Comparison of ENCODE assay signal across 8 mouse cellular contexts in the genomic region with DNA sequence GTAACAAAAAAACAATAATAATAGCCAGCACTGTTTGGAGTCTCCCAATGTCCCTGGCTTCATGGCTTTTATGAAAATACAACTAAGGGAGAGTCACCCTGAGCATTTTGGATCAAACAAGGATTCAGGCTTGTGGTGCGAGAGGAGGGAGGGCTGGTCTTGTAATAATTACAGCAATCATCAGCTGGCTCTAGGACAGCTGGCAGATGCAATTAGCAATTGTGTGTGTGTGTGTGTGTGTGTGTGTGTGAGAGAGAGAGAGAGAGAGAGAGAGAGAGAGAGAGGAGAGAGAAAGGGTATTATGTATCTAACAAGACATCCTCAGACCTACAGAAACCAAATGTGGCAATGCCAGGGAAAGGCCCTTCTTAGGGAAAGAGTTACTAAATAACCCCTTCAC. TPM values are rescaled to one million over a fixed set of nuclear protein-coding genes. Genes with fewer than 3 reads are reported as not detected.
DNase-seq lines count a peak whose midpoint lies in the region; ATAC-seq and TF ChIP-seq lines count a peak whose summit lies in the region.

No protein-coding gene starts in this region.

- WGBS in liver, adult 2 months = 35% methylated on average over 1 of the region's 1 CpGs
- WGBS in forebrain, embryonic 14.5 days = 30% methylated on average over 1 of the region's 1 CpGs
- 54% methylated on average over 1 of the region's 1 CpGs for WGBS in limb, embryonic 14.5 days

- H3K4me2 ChIP-seq in forebrain, embryonic 14.5 days (ENCODE audit: low read length) = peak overlapping the region; percentile 79
- peak overlapping the region; percentile 83 for H3K4me2 ChIP-seq in limb, embryonic 14.5 days (replicated peaks; ENCODE audit: low read depth, low read length, severe bottlenecking)

- H3K4me1 ChIP-seq in liver, adult 2 months (ENCODE audit: control insufficient read depth, insufficient read depth, low read length) = peaks cover 4% of the 10 kb centered on the region
- H3K4me1 ChIP-seq in forebrain, embryonic 14.5 days (ENCODE audit: control insufficient read depth, insufficient read depth, low read length) = peaks cover 15% of the 10 kb centered on the region
- peaks cover 25% of the 10 kb centered on the region for H3K4me1 ChIP-seq in limb, embryonic 14.5 days (ENCODE audit: control insufficient read depth, insufficient read depth, low read length)

- H3K9ac ChIP-seq in liver, adult 2 months (ENCODE audit: low read depth, low read length) = 0 out of 2 replicates have a peak overlapping the region, but pooled peaks have one; percentile 19
- H3K9ac ChIP-seq in forebrain, embryonic 14.5 days (ENCODE audit: low read length) = peak overlapping the region; percentile 91; the same call in 1 of the 2 replicates
- H3K9ac ChIP-seq in limb, embryonic 14.5 days (ENCODE audit: low read depth, low read length, severe bottlenecking) = no peak overlapping the region

- no peak overlapping the region for H3K27ac ChIP-seq in liver, adult 2 months (replicated peaks; ENCODE audit: insufficient read depth, low read depth, low read length)
- no peak overlapping the region for H3K27ac ChIP-seq in forebrain, embryonic 14.5 days (ENCODE audit: low read depth, low read length)
- H3K27ac ChIP-seq in limb, embryonic 14.5 days (replicated peaks; ENCODE audit: low read depth, low read length) = no peak overlapping the region

- DNase-seq in liver, adult 2 months (ENCODE audit: extremely low read depth, low read depth, low spot score) = no peak
- no peak for DNase-seq in liver
- peak; percentile 69 for DNase-seq in forebrain, embryonic 14.5 days (ENCODE audit: low spot score)
- no peak for DNase-seq in limb, embryonic 14.5 days (ENCODE audit: low spot score)
- DNase-seq in retina, postnatal 1 day = peak; percentile 74
- DNase-seq in MN1 (ENCODE audit: low spot score) = no peak
- DNase-seq in layer of hippocampus, adult 18-20 months (ENCODE audit: low spot score in 2 of 2) = no peak
- no peak for DNase-seq in gastrocnemius, postnatal 14 days

- H3K36me3 ChIP-seq in liver, adult 2 months (ENCODE audit: control insufficient read depth, insufficient read depth, low read length) = no peaks in the 10 kb centered on the region
- no peaks in the 10 kb centered on the region for H3K36me3 ChIP-seq in forebrain, embryonic 14.5 days (ENCODE audit: control insufficient read depth, insufficient read depth, low read length)
- H3K36me3 ChIP-seq in limb, embryonic 14.5 days (ENCODE audit: control insufficient read depth, insufficient read depth, low read length) = no peaks in the 10 kb centered on the region

- intact Hi-C loops in gastrocnemius, postnatal 14 days (cut with DNase I; ENCODE audit: low total_unique reads) = no loop called here

- TF ChIP-seq CTCF in liver, adult 2 months (IDR thresholded peaks at IDR 0.05; ENCODE audit: low read depth, low read length) = no peak

- no peaks in the 10 kb centered on the region for H3K79me2 ChIP-seq in liver, adult 2 months (ENCODE audit: control insufficient read depth, insufficient read depth, low read length)

- no peaks in the 10 kb centered on the region for H3K9me3 ChIP-seq in forebrain, embryonic 14.5 days (replicated peaks; ENCODE audit: control insufficient read depth, low read length)
- no peaks in the 10 kb centered on the region for H3K9me3 ChIP-seq in limb, embryonic 14.5 days (ENCODE audit: control insufficient read depth, low read length)

- TF ChIP-seq POLR2A in liver, adult 2 months (IDR thresholded peaks at IDR 0.05; ENCODE audit: extremely low read depth, insufficient read depth, low read length) = no peak
- TF ChIP-seq POLR2A in limb, embryonic 14.5 days (IDR thresholded peaks at IDR 0.05; ENCODE audit: borderline replicate concordance, extremely low read depth, insufficient read depth, insufficient read length) = no peak

- H3K4me3 ChIP-seq in liver, adult 2 months (ENCODE audit: insufficient read depth, low read depth, low read length) = 0 out of 2 replicates have a peak overlapping the region, but pooled peaks have one; percentile 79
- H3K4me3 ChIP-seq in forebrain, embryonic 14.5 days (ENCODE audit: low read depth, low read length) = peak overlapping the region; percentile 90
- H3K4me3 ChIP-seq in limb, embryonic 14.5 days (replicated peaks; ENCODE audit: low read length) = peak overlapping the region; percentile 71

- ATAC-seq in forebrain, embryonic 14.5 days = no peak
- no peak for ATAC-seq in limb, embryonic 14.5 days (ENCODE audit: low FRiP score, low read depth)

- H3K27me3 ChIP-seq in liver, adult 2 months (ENCODE audit: control insufficient read depth, insufficient read depth, low read length) = no peaks in the 10 kb centered on the region
- H3K27me3 ChIP-seq in forebrain, embryonic 14.5 days (replicated peaks; ENCODE audit: control insufficient read depth, insufficient read depth, low read length) = no peaks in the 10 kb centered on the region
- H3K27me3 ChIP-seq in limb, embryonic 14.5 days (ENCODE audit: control insufficient read depth, insufficient read depth, low read length) = no peaks in the 10 kb centered on the region

RNA-seq across cellular contexts. Expression of gene Ksr1, which starts 1.5 kb away (rescaled TPM):
- total RNA-seq in liver, adult 2 months (2014; rRNA removed) = 0.65 and 1.2 TPM in 2 replicates
- polyA plus RNA-seq in liver, adult 2 months (2012; rRNA removed) = 1.2 and 1.5 TPM in 2 replicates
- 4.7 and 7.2 TPM in 2 replicates for polyA plus RNA-seq in forebrain, embryonic 14.5 days (2014; fragmentation: Nextera tagmentation; extraction: Ambion mirVana)
- 24.1 and 29.3 TPM in 2 replicates for polyA plus RNA-seq in limb, embryonic 14.5 days (2012; rRNA removed)
- polyA plus RNA-seq in limb, embryonic 14.5 days (2014; fragmentation: Nextera tagmentation; extraction: Ambion mirVana) = 8.2 TPM in 2 replicates
- 100 to 1,000 TPM; 213 to 230 TPM for total RNA-seq in layer of hippocampus, adult 18-20 months (2021)
- total RNA-seq in gastrocnemius, postnatal 14 days (2021) = 10 to 100 TPM; 62.2 to 73.3 TPM

Comparison
In these comparisons a context has a peak if more than half of its experiments do, and no peak if none do; other contexts are left out.
1. DNase-seq: peak in forebrain, embryonic 14.5 days (single experiment) and retina, postnatal 1 day (single experiment); none in liver, adult 2 months (single experiment), liver (single experiment), limb, embryonic 14.5 days (single experiment), MN1 (single experiment), layer of hippocampus, adult 18-20 months (0 of 2) and gastrocnemius, postnatal 14 days (single experiment).
2. RNA of gene Ksr1, which starts 1.5 kb away (total RNA-seq): 213 to 230 TPM in layer of hippocampus, adult 18-20 months and 62.2 to 73.3 TPM in gastrocnemius, postnatal 14 days; 0.65 to 1.2 TPM in liver, adult 2 months; every median in the first group is over 10 times any median in the second.
3. Peak in every context shown above with its lines, with median percentiles within 50 percentile points of each other: H3K4me3 ChIP-seq.